Mouse (Mus musculus): Measurements from ENCODE around the gene Trpc2.

DNA sequence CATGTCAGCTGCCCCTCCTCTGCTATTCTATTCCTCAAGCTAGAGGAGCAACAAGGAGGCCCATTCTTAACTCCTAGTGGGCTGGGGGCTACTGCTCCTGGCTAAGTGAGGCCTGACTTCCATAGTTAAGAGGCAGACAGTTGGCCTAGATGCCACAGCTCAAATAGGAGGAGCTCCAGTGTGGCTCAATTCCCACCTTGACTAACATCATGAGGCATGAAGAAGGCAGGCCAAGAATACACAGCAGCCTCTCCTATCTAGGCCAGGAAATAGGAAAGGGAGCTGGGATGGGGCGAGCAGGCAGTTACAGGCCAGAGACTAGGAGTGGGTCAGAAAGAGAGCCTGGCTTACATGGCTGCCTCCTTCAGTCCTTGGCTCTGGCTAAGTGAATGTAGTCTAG is 25.3 kb downstream of the Trpc2 start:
- TF ChIP-seq CTCF (IDR thresholded peaks at IDR 0.05; ENCODE audit: control insufficient read depth, insufficient read depth, insufficient read length) (no peak), USF1 (IDR thresholded peaks at IDR 0.05; ENCODE audit: low read depth) (no peak), MAX (IDR thresholded peaks at IDR 0.05) (no peak), MYOD1 (IDR thresholded peaks at IDR 0.05; ENCODE audit: control insufficient read depth, insufficient read length, low read depth) (no peak)

All from C2C12 (cell line).